Mouse (Mus musculus) lung, embryonic 15.5 days (tissue): ENCODE measurements at regions not wholly inside any gene's neighbourhood (a gene's known extent, or its start where the extent isn't known, plus 50 kb on each side); places are given as distances from the start of the nearest gene placed in this dataset. TPM values are rescaled to one million over a fixed set of nuclear protein-coding genes. Genes with fewer than 3 reads are reported as not detected.

Experiments used
- ATAC-seq: fragments of 200-750 bp; cut with Nextera tagmentation; 2 replicates; pipeline ENCODE4 v1.8.0; 2017; ENCODE audit warnings: moderate number of reproducible peaks, borderline replicate concordance; ENCODE audit not compliant: low FRiP score, low TSS enrichment; ENCODE audit errors: extremely low read depth
- H3K27ac ChIP-seq: fragments of 300-500 bp; sonication (generic); 2 replicates; pipeline ENCODE4 v1.5.1; 2015; ENCODE audit warnings: moderate library complexity, mild to moderate bottlenecking, inconsistent platforms
- H3K27me3 ChIP-seq: fragments of 300-500 bp; sonication (generic); 2 replicates; pipeline ENCODE4 v1.6.1; 2015; ENCODE audit warnings: inconsistent platforms
- H3K36me3 ChIP-seq: fragments of 300-500 bp; sonication (generic); 2 replicates; pipeline ENCODE4 v1.6.1; 2015; ENCODE audit warnings: inconsistent platforms
- H3K4me1 ChIP-seq: fragments of 300-500 bp; sonication (generic); 2 replicates; pipeline ENCODE4 v1.6.1; 2015; ENCODE audit warnings: inconsistent platforms
- H3K4me2 ChIP-seq: fragments of 300-500 bp; sonication (generic); 2 replicates; pipeline ENCODE4 v1.6.1; 2015; ENCODE audit warnings: inconsistent platforms, mild to moderate bottlenecking, moderate library complexity
- H3K4me3 ChIP-seq: fragments of 300-500 bp; sonication (generic); 2 replicates; pipeline ENCODE4 v1.5.1; 2015; ENCODE audit warnings: mild to moderate bottlenecking, inconsistent platforms
- H3K9ac ChIP-seq: fragments of 300-500 bp; sonication (generic); 2 replicates; pipeline ENCODE4 v1.6.1; 2015; ENCODE audit warnings: inconsistent platforms
- H3K9me3 ChIP-seq: fragments of 300-500 bp; sonication (generic); 2 replicates; pipeline ENCODE4 v1.6.1; 2016; ENCODE audit warnings: inconsistent platforms
- WGBS: fragments of 180-500 bp; shearing (Covaris S2); methylation state at CpG from one replicate; pipeline ENCODE4 v1.1.7; 2015; 5-methylcytosine and 5-hydroxymethylcytosine counted together
- microRNA-seq: library from miRNA; unstranded; fragments of <30 nt; microRNA quantifications from one replicate; pipeline ENCODE4, GENCODE M21; 2016

GRCm38 (mm10) chr10:37210223-37210622 lies 71.5 kb upstream of the Marcks start:
- Histone ChIP-seq H3K27me3 (no peaks in the 10 kb centered on the region), H3K36me3 (no peaks in the 10 kb centered on the region), H3K9ac (no peak overlapping the region), H3K4me2 (no peak overlapping the region), H3K27ac (no peak overlapping the region), H3K9me3 (no peaks in the 10 kb centered on the region), H3K4me1 (no peaks in the 10 kb centered on the region), H3K4me3 (no peak overlapping the region)
- WGBS: 87% methylated on average over 1 of the region's 1 CpGs
- no peak for ATAC-seq

- Histone ChIP-seq H3K9me3 (no peaks in the 10 kb centered on the region), H3K27me3 (no peaks in the 10 kb centered on the region), H3K4me3 (no peak overlapping the region), H3K4me1 (no peaks in the 10 kb centered on the region), H3K27ac (no peak overlapping the region), H3K36me3 (no peaks in the 10 kb centered on the region), H3K4me2 (no peak overlapping the region), H3K9ac (no peak overlapping the region)
- no peak for ATAC-seq
- WGBS: 84% methylated on average over 1 of the region's 1 CpGs
Observed at GRCm38 (mm10) chr10:37206986-37207385, 68.3 kb upstream of the Marcks start.

DNA sequence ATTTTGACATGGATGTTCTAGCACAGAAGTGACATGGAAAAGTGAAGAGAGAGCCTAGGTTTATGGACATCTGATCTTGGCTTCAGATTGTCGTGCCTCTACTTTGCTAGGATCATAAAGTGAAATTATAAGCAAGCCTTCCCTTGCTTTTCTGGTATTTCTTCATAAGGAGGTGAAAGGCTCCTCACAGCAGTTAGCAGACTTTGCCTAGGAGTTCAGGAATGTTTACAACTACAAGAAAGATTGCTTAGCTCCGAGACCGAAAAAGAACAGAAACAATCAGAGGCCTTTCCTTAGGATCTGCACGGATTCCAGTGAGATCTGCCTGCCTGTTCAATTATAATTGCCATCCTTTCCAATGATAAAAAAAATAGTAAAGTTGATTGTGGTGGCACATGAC lies 67.8 kb upstream of the Marcks start:
- no peak overlapping the region for H3K27ac ChIP-seq
- H3K9ac ChIP-seq: no peak overlapping the region
- H3K4me3 ChIP-seq: no peak overlapping the region
- no peaks in the 10 kb centered on the region for H3K36me3 ChIP-seq
- H3K27me3 ChIP-seq: no peaks in the 10 kb centered on the region
- H3K9me3 ChIP-seq: no peaks in the 10 kb centered on the region
- no peak for ATAC-seq
- 53% methylated on average over 4 of the region's 4 CpGs for WGBS
- no peak overlapping the region for H3K4me2 ChIP-seq
- no peaks in the 10 kb centered on the region for H3K4me1 ChIP-seq

DNA sequence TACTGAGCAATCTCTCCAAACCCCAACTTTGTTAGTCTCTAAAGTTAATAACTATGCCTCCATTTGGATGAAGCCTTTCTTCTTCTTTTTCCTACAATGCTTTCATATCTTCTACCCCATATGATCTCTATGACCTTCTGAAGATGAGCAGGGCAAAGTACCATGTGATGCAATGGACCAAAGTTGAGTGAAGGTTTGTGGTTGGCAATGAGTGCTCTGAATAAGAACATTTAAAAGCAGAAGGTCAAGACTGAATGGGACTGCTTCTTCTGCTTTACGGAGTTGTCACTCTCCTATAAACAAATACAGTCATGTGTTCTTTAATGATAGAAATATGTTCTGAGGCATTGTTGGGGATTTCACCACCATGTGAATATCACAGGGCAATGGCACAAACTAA lies 65.0 kb upstream of the Marcks start:
- ATAC-seq: no peak
- Histone ChIP-seq H3K4me1 (no peaks in the 10 kb centered on the region), H3K4me2 (no peak overlapping the region), H3K27me3 (no peaks in the 10 kb centered on the region), H3K9ac (no peak overlapping the region), H3K36me3 (no peaks in the 10 kb centered on the region), H3K4me3 (no peak overlapping the region), H3K9me3 (no peaks in the 10 kb centered on the region), H3K27ac (no peak overlapping the region)
- WGBS: 84% methylated on average over 1 of the region's 1 CpGs

- no peak overlapping the region for H3K4me3 ChIP-seq
- no peaks in the 10 kb centered on the region for H3K27me3 ChIP-seq
- H3K4me2 ChIP-seq: no peak overlapping the region
- H3K36me3 ChIP-seq: no peaks in the 10 kb centered on the region
- no peak overlapping the region for H3K9ac ChIP-seq
- H3K27ac ChIP-seq: no peak overlapping the region
- 86% methylated on average over 13 of the region's 13 CpGs for WGBS
- no peak for ATAC-seq
- 0 out of 2 replicates have a peak, but pooled peaks cover 4% of the 10 kb centered on the region for H3K4me1 ChIP-seq
- H3K9me3 ChIP-seq: no peaks in the 10 kb centered on the region
Observed at GRCm38 (mm10) chr10:37194798-37195453, 56.2 kb upstream of the Marcks start.

DNA sequence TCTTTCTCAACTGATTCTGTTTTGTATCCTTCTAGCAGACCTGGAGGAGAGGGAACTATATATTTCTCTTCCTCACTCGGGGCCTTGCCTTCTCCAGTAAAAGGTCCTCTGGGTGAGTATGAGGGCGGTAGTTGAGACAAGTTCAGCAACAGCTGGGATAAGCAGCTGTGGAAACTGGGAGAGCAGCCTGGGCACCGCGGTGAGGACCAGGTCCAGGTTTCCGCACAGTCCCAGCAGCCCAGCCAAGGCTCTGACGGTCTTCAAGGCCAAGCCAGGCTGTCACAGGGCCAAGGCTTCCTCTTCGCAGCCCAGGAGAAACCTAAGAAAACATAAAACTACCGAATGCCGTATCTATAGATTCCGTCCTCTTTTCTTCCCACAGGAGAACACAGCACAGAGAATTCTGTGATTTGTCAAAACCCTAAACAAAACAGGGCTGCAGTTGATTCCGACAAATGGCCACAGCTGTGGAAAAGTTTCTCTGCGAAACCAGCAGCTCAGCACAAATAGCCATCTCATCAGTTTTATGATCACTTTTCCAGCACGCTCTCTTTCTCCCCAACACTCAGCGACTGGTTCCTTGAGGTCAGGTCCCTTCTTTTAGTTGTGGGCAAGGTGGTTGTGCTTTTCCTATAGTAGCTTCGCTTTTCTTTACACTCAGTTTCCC lies 55.5 kb upstream of the Marcks start:
- Histone ChIP-seq H3K4me3 (no peak overlapping the region), H3K27me3 (no peaks in the 10 kb centered on the region), H3K9ac (no peak overlapping the region), H3K27ac (no peak overlapping the region), H3K9me3 (no peaks in the 10 kb centered on the region), H3K4me2 (no peak overlapping the region), H3K36me3 (no peaks in the 10 kb centered on the region), H3K4me1 (0 out of 2 replicates have a peak, but pooled peaks cover 4% of the 10 kb centered on the region)
- ATAC-seq: no peak; the same call in 1 of the 2 replicates
- WGBS: 65% methylated on average over 15 of the region's 15 CpGs

DNA sequence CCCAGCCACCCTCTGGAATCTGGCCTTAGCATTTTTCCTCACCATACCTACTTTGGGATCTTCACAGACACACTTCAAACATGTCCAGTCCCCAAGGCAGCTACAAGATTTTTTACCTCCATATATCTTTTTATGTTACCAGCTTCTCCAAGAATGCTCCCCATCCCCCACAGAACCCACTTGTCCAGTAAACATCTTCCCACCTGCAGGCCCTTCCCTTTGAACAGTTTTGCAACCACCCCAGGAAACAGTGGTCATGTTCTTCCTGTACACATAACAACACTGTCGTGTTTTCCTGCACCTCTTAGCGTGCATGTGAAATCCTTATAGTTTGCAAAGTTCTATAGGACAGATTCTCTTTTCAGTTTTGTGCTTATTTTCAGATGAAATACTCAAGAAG lies 53.9 kb upstream of the Marcks start:
- ATAC-seq: no peak
- Histone ChIP-seq H3K36me3 (no peaks in the 10 kb centered on the region), H3K4me1 (0 out of 2 replicates have a peak, but pooled peaks cover 4% of the 10 kb centered on the region), H3K27me3 (no peaks in the 10 kb centered on the region), H3K9ac (no peak overlapping the region), H3K4me2 (no peak overlapping the region), H3K27ac (no peak overlapping the region), H3K4me3 (no peak overlapping the region), H3K9me3 (no peaks in the 10 kb centered on the region)
- WGBS: 75% methylated on average over 2 of the region's 2 CpGs

GRCm38 (mm10) chr10:37190092-37190491 lies 51.4 kb upstream of the Marcks start:
- no peak overlapping the region for H3K27ac ChIP-seq

More at GRCm38 (mm10) chr10:37190092-37190491, 51.4 kb upstream of the Marcks start:
- H3K4me3 ChIP-seq: no peak overlapping the region
- H3K9me3 ChIP-seq: no peaks in the 10 kb centered on the region
- no peak overlapping the region for H3K4me2 ChIP-seq
- no peaks in the 10 kb centered on the region for H3K36me3 ChIP-seq
- H3K4me1 ChIP-seq: 0 out of 2 replicates have a peak, but pooled peaks cover 4% of the 10 kb centered on the region
- ATAC-seq: no peak
- no peak overlapping the region for H3K9ac ChIP-seq
- no peaks in the 10 kb centered on the region for H3K27me3 ChIP-seq
- WGBS: 76% methylated on average over 6 of the region's 6 CpGs

Small RNA genes in the stretch of these regions (microRNA-seq; reads per million reads assigned to microRNA genes)
- gene Gm24710: not detected
